Mouse (Mus musculus) bone marrow, adult 2 months (tissue): ENCODE data around the gene Fbp1. TPM values are rescaled to one million over a fixed set of nuclear protein-coding genes. Genes with fewer than 3 reads are reported as not detected.

Source experiments
- H3K27ac ChIP-seq: fragments of 200-500 bp; 2 replicates; pipeline ENCODE4 v1.5.1; 2012; ENCODE audit warnings: low read depth, mild to moderate bottlenecking, control low read depth, inconsistent platforms, low read length; ENCODE audit not compliant: control insufficient read depth, poor library complexity, insufficient read depth
- H3K4me1 ChIP-seq: fragments of 200-500 bp; 2 replicates; pipeline ENCODE4 v1.6.1; 2011; ENCODE audit warnings: low read length; ENCODE audit not compliant: control insufficient read depth, insufficient read depth
- H3K4me3 ChIP-seq: fragments of 200-500 bp; replicated peaks from 2 replicates; pipeline ENCODE3; 2011; ENCODE audit warnings: mild to moderate bottlenecking, low read depth, low read length, control low read depth; ENCODE audit not compliant: control insufficient read depth
- CTCF ChIP-seq: fragments of 200-500 bp; IDR thresholded peaks from 2 replicates; pipeline ENCODE4 v1.5.1; 2011; ENCODE audit warnings: low read length, control low read depth; ENCODE audit not compliant: control insufficient read depth, insufficient read depth
- POLR2A ChIP-seq: fragments of 200-500 bp; IDR thresholded peaks from 2 replicates; pipeline ENCODE4 v1.6.1; 2011; ENCODE audit warnings: low read depth, mild to moderate bottlenecking, control low read depth, low read length, borderline replicate concordance; ENCODE audit not compliant: control insufficient read depth
- WGBS: fragments of 180-500 bp; shearing (Covaris S2); methylation state at CpG from one replicate; pipeline ENCODE4 v1.1.7; 2018; 5-methylcytosine and 5-hydroxymethylcytosine counted together
- polyA plus RNA-seq: library from polyadenylated mRNA; stranded (reverse); fragments of >200 nt; gene quantifications from 2 replicates; pipeline ENCODE4 v1.2.4, GENCODE M21; 2011; ENCODE audit warnings: low replicate concordance; ENCODE audit not compliant: missing spikeins, insufficient read depth, insufficient read length

The Fbp1 gene
- polyA plus RNA-seq, 1 experiment: 9.4 TPM

- no peak for TF ChIP-seq POLR2A
- no peak for TF ChIP-seq CTCF
- no peaks in the 10 kb centered on the region; the same call in 1 of the 2 replicates for H3K4me1 ChIP-seq
- WGBS: 3% methylated on average over 8 of the region's 8 CpGs
- H3K4me3 ChIP-seq: no peak overlapping the region
- peak overlapping the region; percentile 67 for H3K27ac ChIP-seq
Observed at GRCm38 (mm10) chr13:62879831-62880615, 8.1 kb downstream of the Fbp1 start.

- no peak overlapping the region for H3K4me3 ChIP-seq
- H3K27ac ChIP-seq: peak overlapping the region; percentile 55
- WGBS: 10% methylated on average over 6 of the region's 6 CpGs
- H3K4me1 ChIP-seq: no peaks in the 10 kb centered on the region; the same call in none of the 2 replicates
- no peak for TF ChIP-seq POLR2A
- TF ChIP-seq CTCF: no peak
Observed at GRCm38 (mm10) chr13:62879411-62879810, 8.7 kb downstream of the Fbp1 start.

- H3K4me3 ChIP-seq: no peak overlapping the region
- H3K4me1 ChIP-seq: no peaks in the 10 kb centered on the region; the same call in none of the 2 replicates
- no peak for TF ChIP-seq CTCF
- no peak for TF ChIP-seq POLR2A
- no peak overlapping the region for H3K27ac ChIP-seq
- WGBS: 71% methylated on average over 5 of the region's 5 CpGs
Observed at GRCm38 (mm10) chr13:62877247-62877646, 10.8 kb downstream of the Fbp1 start.

- H3K27ac ChIP-seq: no peak overlapping the region
- no peak for TF ChIP-seq POLR2A
- TF ChIP-seq CTCF: no peak
- H3K4me1 ChIP-seq: no peaks in the 10 kb centered on the region; the same call in none of the 2 replicates
- H3K4me3 ChIP-seq: no peak overlapping the region
- 88% methylated on average over 1 of the region's 1 CpGs for WGBS
Observed at GRCm38 (mm10) chr13:62876111-62876510, 12.0 kb downstream of the Fbp1 start.

GRCm38 (mm10) chr13:62872252-62872651 lies 15.8 kb downstream of the Fbp1 start:
- Histone ChIP-seq H3K27ac (no peak overlapping the region), H3K4me1 (no peaks in the 10 kb centered on the region; the same call in 1 of the 2 replicates), H3K4me3 (no peak overlapping the region)
- WGBS: 75% methylated on average over 3 of the region's 3 CpGs
- TF ChIP-seq POLR2A (no peak), CTCF (no peak)

- 86% methylated on average over 2 of the region's 2 CpGs for WGBS
- Histone ChIP-seq H3K4me1 (no peaks in the 10 kb centered on the region; the same call in 1 of the 2 replicates), H3K4me3 (no peak overlapping the region), H3K27ac (no peak overlapping the region)
- no peak for TF ChIP-seq POLR2A
- TF ChIP-seq CTCF: no peak
Observed at GRCm38 (mm10) chr13:62870605-62871004, 17.5 kb downstream of the Fbp1 start.

GRCm38 (mm10) chr13:62866817-62867216 lies 21.3 kb downstream of the Fbp1 start:
- 87% methylated on average over 4 of the region's 4 CpGs for WGBS
- H3K27ac ChIP-seq: no peak overlapping the region
- TF ChIP-seq CTCF: no peak
- TF ChIP-seq POLR2A: no peak

GRCm38 (mm10) chr13:62865651-62866315 lies 22.3 kb downstream of the Fbp1 start:
- WGBS: 84% methylated on average over 11 of the region's 11 CpGs
- TF ChIP-seq POLR2A (no peak), CTCF (no peak)
- Histone ChIP-seq H3K4me3 (no peak overlapping the region), H3K27ac (no peak overlapping the region), H3K4me1 (no peaks in the 10 kb centered on the region)

More at GRCm38 (mm10) chr13:62866817-62867216, 21.3 kb downstream of the Fbp1 start:
- Histone ChIP-seq H3K4me3 (no peak overlapping the region), H3K4me1 (no peaks in the 10 kb centered on the region)

- WGBS: 72% methylated on average over 6 of the region's 6 CpGs
- no peak for TF ChIP-seq POLR2A
- TF ChIP-seq CTCF: no peak
- Histone ChIP-seq H3K4me1 (no peaks in the 10 kb centered on the region), H3K27ac (no peak overlapping the region), H3K4me3 (no peak overlapping the region)
Observed at GRCm38 (mm10) chr13:62863771-62864170, 24.3 kb downstream of the Fbp1 start.
